Mouse (Mus musculus) gastrocnemius, adult 18-20 months (tissue): Measurements from ENCODE around the gene Scyl2. TPM values are rescaled to one million over a fixed set of nuclear protein-coding genes. Genes with fewer than 3 reads are reported as not detected.
A peak's percentile ranks its signal among the peaks of the same experiment; 100 is the strongest.
"Not testable (repeated sequence)": the region's sequence is repeated elsewhere in the genome, so short reads cannot be mapped to it uniquely, and the experiment has no call there.

ENCODE experiments used
- DNase-seq: peaks from one replicate; pipeline ENCODE4 v3.0.0; 2021; ENCODE audit warnings: low spot score
- long read RNA-seq, 2 experiments: library from polyadenylated mRNA; stranded (forward); transcript quantifications; one replicate each; pipeline ENCODE4 v2.0.0; 2021
- total RNA-seq, 2 experiments: library from RNA; stranded (reverse); gene quantifications; 2 replicates each; pipeline ENCODE4 v1.2.3; 2021

Scyl2 gene
- 10 to 100 TPM; 12.3 to 12.9 TPM for total RNA-seq
- long read RNA-seq, experiment 1, full-length matches to known transcripts, result 2 of 2 reads
- long read RNA-seq, experiment 1, partial matches to known transcripts, result 0 of 2 reads
- long read RNA-seq, experiment 1, other reads (novel, unspliced or antisense), result 0 of 2 reads
- long read RNA-seq, experiment 2, full-length matches to known transcripts, result 3 of 3 reads
- long read RNA-seq, experiment 2, partial matches to known transcripts, result 0 of 3 reads
- long read RNA-seq, experiment 2, other reads (novel, unspliced or antisense), result 0 of 3 reads

GRCm38 (mm10) chr10:89686139-89686808 lies at the start of gene Scyl2:
Scyl2 (minus strand) TSS chr10:89686285.
- DNase-seq, result peak; percentile 95

- DNase-seq, result peak; percentile 95
Measured at GRCm38 (mm10) chr10:89732001-89732794, 46.1 kb upstream of the Scyl2 start, which contains the start of gene Actr6. Actr6 (minus strand) TSS chr10:89732295.

GRCm38 (mm10) chr10:89731341-89731740 lies 45.3 kb upstream of the Scyl2 start:
- DNase-seq, result no peak

DNA sequence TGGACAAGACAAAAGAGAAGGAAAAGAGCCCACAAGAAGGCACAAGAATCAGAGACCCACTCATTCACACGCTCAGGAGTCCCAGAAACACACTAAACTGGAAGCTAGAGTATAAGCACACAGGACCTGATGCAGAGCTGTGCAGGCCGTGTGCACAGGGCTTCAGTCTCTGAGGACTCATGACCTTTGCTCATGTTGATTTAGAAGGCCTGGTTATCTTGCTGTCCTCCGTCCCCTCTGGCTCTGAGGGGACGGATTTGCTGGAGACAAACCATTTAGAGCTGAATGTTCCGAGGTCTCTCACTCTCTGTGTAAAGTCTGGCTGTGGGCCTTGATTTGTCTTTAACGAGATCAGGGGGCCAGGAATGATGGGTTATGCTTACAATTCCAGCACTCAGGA lies 44.3 kb upstream of the Scyl2 start:
- DNase-seq, result no peak

DNA sequence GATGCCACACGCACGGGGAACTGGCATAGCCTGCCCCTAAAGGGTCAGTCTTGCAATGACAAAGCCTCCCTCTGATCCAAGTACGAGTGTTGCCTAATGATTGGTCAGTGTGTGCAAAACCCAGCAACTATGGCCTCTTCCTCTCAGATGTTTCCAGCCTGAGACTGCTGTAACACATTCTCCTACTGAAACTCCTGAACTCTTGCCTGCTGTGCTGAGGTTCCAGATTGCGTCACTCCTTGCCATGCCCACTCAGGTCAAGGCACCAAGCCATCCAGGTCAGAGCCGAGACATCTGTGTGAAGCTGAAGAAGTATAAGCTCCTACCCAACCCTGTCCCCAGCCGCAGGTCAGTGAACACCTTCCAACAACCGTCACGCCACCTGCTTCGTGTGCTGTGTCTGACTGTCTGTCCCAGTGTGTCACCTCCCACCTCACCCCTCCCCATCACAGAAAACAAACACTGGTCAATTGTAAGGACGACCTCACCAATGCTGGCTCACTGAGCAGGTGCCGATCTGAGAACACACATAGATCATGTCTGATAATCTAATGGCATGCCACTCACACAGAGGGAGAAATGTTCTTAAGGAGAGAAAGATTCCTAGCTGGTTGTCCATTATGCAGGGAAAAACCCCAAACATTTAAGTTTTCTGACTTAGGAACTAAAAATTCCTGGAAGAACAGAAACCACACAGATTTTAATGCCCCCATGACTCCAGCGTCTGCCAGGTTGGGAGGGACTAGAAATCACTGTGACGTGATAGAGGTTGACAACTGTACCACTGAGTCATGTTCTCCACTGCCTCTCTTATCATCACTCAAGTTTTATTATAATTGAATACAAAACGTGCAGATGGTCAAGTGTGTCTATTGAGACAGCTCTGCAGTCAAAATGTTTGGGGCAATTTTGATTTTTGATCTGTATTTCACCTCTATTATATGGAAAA lies 36.4 kb upstream of the Scyl2 start:
- peak; percentile 76 for DNase-seq

DNA sequence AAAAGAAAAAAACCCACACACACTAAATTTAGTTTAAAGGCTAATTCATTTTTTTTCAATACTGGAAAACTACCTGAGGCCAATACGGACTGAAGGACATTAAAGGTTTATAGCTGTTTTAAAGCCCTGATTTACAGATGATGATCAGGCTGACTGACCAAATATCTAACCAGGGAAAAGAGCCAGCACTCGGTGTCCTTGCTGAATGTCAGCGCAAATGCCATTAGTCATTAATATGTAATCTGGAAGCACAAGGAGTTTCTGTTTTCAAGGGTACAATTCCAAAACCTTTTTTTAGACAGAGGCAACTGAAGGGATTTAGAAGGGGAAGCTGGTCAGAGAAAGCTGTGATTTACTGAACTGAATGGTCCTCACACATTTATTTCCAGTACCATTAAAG lies 34.7 kb upstream of the Scyl2 start:
- peak; percentile 70 for DNase-seq

DNA sequence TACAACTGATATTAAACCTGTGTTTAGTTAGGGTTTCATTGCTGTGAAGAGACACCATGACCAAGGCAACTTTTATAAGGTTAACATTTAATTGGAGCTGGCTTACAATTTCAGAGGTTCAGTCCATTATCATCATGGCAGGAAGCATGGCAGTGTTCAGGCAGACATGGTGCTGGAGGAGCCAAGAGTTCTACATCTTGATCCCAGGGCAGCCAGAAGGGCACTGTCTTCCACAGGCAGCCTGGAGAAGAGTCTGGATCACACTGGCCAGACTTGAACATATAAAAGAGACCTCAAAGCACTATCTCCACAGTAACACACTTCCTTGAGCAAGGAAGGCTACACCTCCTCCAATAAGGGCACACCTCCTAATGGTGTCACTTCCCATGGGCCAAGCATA lies 34.2 kb upstream of the Scyl2 start:
- DNase-seq, result no peak

GRCm38 (mm10) chr10:89714910-89715309 lies 28.8 kb upstream of the Scyl2 start:
- DNase-seq, result no peak

DNA sequence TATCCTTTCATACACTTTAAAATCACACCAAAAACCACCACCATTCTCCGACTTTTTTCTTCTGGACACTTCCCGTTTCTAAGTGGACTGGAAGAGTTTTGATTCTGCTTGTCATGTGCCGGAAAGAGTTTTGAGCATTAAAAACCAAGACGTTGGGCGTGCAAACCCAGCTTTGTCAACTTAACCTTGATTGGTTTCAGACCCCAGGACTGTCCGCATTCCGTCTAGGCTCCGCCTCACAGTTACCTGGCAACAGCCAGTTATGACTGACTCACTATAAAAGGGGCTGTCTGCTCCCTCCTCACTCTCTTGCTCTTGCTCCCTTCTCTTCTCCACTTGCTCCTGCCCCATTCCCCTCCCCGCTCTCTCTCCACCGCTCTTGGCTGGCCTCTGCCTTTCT lies 22.6 kb upstream of the Scyl2 start:
- no peak for DNase-seq

GRCm38 (mm10) chr10:89707397-89707796 lies 21.3 kb upstream of the Scyl2 start:
- no peak for DNase-seq

GRCm38 (mm10) chr10:89703042-89703441 lies 17.0 kb upstream of the Scyl2 start:
- no peak for DNase-seq

- DNase-seq, result no peak
Measured at GRCm38 (mm10) chr10:89697956-89698355, 11.9 kb upstream of the Scyl2 start.

DNA sequence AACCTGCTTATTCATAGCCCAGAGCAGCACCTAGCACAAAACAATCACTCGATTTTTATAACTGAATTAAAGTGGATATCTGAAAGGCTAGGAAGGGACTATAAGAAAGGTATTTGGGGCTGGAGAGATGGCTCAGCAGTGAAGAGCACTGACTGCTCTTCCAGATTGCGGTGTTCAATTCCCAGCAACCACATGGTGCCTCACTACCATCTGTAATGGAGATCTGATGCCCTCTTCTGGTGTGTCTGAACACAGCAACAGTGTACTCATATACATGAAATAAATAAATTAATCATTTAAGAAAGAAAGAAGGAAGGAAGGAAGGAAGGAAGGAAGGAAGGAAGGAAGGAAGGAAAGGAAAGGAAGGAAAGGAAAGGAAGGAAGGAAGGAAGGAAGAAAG lies 10.2 kb upstream of the Scyl2 start:
- not testable (repeated sequence) for DNase-seq

- no peak for DNase-seq
Measured at GRCm38 (mm10) chr10:89695194-89695911, 9.3 kb upstream of the Scyl2 start.

DNA sequence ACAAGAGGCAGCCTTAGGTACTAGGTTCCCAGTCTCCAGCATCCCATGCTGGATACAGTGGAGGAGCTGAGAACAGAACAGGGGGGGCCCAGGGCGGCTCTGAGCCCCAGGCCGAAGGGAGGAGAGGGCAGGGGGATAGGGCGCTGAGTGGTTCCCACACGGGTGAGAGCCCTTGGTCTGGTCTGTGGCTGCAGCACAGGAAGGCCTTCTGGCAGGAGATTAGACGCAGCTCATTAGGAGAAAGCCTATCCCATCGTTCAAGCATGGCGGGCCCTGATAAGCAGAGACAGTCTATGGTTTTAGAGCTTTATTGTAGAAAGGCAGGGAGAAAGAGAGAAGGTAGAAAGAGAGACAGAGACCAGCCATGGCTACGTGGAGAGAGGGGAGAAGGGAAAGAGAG lies 3.9 kb upstream of the Scyl2 start:
- DNase-seq, result no peak

DNA sequence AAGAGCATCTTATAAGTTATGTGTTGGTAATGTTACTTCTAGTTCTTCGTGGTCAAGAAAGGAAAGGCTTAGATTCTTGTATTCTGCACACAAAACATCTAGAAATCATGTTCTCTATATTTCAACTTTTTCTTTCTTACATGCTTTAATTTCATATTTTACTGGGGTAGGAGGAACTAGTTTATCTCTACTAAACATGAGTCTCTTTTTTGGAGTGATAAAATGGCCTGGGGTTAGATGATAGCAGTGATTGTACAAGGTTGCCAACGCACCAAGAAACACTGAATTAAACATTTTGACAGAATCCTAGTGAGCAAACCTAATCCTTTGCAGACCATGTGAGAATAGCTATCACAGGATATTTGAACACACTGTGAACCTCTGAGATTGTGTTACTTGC lies 1.4 kb upstream of the Scyl2 start:
- DNase-seq, result no peak

DNA sequence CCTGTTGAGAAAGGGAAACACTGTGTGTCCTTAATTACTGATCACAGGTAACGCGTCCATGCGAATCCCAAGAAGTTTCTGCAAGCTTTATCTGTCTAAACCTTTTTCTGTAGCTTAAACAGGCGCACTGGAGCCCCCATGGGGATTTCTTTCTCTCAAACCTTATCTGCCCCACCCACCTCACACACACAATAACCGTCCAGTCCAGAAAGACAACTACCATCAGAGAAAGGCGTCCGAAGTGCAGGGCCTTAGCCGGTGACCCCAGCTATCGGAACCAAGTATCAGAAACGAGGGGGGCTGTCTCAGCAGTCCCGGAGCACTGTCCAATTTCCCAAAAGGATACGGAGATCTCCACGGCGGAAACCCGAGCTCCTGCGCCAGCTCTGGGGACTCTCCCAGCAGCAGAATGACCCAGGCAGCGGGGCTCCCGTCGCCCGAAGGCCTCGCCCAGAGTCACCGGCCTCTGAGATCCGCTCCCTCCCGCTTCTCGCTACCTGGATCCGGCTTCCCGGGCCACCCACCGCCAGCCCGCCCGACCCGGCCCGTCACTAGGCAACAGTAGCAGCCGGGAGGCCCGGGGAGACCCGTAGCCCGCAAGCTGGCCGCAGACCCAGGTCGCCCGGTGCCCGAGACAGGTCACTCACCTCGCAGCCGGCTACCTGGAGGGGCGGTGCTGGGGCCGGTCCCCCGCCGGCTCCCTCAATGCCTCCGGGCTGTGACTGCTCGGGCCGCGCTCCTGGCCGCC lies 520 bp downstream of the Scyl2 start:
- no peak for DNase-seq

DNA sequence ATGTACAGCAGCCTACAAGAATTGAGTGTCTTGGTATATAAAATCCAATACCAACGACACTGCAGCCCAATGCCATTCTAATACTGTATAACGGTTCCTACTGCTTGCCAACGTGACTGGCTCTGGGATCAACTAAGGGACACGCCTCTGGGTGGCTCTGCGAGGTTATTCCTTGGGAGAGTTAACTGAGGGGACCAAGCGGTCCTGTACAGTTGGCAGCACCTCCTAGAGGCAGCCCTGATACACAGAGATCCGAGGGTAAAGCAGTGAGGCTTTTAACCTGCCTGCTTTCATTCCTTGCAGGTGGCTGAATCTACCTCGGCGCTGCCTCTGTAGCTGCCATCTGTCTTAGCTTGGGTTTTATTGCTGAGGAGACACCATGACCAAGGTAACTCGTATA lies 3.1 kb downstream of the Scyl2 start:
- DNase-seq, result no peak

GRCm38 (mm10) chr10:89682157-89682556 lies 3.9 kb downstream of the Scyl2 start:
- no peak for DNase-seq

GRCm38 (mm10) chr10:89681706-89682105 lies 4.4 kb downstream of the Scyl2 start:
- no peak for DNase-seq
